Mouse (Mus musculus): ENCODE results near the gene Ankle1. TPM values are rescaled to one million over a fixed set of nuclear protein-coding genes. Genes with fewer than 3 reads are reported as not detected.

The Ankle1 gene
- total RNA-seq, 1 experiment from 2014 or later, result 9.0 TPM

DNA sequence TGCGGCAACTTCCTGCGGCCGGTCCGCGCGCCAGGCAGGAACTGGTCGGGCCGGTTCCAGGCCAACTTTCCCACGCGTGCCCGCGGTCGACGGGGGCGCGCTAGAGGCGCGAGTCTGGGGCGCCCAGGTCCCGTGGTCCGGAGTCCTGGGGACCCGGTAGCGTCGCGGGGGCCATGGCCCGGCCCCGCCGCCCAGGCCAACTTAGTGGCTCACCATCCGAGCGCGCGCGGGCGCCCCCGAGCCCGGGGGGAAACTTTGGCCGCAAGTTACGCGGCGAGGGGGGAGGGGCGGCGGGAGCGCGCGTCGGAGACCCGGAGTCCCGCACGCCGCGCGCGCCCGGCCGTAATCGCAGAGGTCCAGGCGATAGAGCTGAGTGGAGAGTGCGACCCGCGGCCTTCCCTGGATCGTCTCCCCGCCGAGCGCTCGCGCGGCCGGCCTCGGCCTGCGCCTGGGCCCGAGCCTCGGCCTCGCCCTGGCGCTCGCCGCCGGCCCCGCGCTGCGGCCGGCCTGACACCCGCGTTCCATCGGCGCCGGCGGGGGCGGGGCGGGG is 24.3 kb upstream of the Ankle1 start, which contains the start of gene Nr2f6:
Gene Nr2f6, minus strand, starts transcription at position 540 of the 550 bp plus-strand sequence.
- 0 out of 2 replicates have a peak, but pooled peaks have one; percentile 1 for ATAC-seq (replicated peaks; ENCODE audit: low read depth, poor library complexity, severe bottlenecking)

- ATAC-seq (replicated peaks; ENCODE audit: low read depth, poor library complexity, severe bottlenecking), result peak; percentile 64
Observed at GRCm38 (mm10) chr8:71381971-71382961, 23.5 kb upstream of the Ankle1 start.

- ATAC-seq (replicated peaks; ENCODE audit: low read depth, poor library complexity, severe bottlenecking), result no peak
Observed at GRCm38 (mm10) chr8:71383396-71383795, 22.4 kb upstream of the Ankle1 start.

DNA sequence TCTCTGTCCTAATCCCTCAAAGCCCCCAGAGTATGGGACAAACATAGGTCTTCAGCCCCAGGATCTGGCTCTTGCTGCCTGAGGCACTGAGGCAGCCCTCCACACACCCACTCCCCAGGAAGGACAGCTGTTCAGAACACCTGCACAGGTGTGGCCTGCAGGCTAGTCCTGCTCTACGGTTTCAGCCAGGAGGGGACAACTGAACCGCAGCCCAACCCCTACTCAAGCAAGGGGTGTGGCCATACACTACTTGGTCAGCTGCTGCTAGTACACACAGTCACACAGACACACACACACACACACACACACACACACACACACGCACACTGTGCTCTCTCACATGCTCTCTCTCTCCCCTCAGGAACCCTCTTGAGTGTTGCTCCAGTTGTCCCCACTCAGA is 21.9 kb upstream of the Ankle1 start:
- ATAC-seq (replicated peaks; ENCODE audit: low read depth, poor library complexity, severe bottlenecking), result no peak

DNA sequence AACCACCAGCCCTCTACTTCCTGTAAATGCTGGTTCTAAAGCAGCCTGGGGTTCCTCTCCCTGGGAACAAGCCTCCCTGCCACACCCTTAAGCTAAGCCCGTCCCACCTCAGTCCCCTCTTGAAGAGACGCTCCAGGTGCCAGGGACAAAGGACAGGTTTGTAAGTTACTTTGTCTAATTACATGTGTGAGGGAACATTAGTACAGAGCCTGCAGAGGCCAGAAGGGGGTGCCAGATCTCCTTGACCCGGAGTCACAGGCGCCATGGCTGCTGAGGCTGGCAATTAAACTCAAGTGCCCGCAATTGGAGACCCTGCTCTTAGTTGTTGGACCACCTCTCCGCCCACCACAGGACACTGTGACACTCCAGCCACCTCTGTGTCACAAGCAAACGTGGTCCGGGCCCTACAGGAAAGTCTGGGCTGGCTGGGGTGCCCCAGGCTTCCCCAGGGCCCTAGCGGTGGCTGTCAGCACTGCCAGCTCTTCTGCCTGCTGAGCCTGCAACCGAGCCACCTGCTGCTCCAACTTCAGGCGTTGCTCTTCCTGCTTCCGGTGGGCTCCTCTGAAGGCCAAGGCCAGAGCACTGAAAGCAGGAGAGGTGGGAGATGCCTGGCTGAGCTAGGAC is 20.5 kb upstream of the Ankle1 start:
- ATAC-seq (replicated peaks; ENCODE audit: low read depth, poor library complexity, severe bottlenecking), result no peak

DNA sequence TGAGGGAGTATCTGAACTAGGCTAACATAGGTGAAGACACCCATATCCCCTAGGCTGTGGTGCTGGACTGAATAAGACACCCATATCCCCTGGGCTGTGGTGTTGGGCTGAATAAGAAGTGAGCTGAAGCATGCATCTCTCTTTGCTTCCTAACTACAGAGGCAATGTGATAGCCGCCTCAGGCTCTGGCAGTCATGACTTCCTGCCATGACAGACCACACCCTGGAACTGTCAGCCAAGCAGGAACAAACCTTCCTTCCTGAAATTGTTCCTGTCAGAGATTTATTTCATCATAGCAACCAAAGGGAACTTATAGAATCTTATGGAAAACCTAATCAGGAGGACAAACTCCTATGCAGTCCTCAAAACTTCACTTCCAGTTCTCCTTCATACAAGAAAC is 17.5 kb upstream of the Ankle1 start:
- ATAC-seq (replicated peaks; ENCODE audit: low read depth, poor library complexity, severe bottlenecking), result no peak

- no peak for ATAC-seq (replicated peaks; ENCODE audit: low read depth, poor library complexity, severe bottlenecking)
Observed at GRCm38 (mm10) chr8:71391696-71392095, 14.1 kb upstream of the Ankle1 start.

GRCm38 (mm10) chr8:71392391-71392790 is 13.4 kb upstream of the Ankle1 start:
- ATAC-seq (replicated peaks; ENCODE audit: low read depth, poor library complexity, severe bottlenecking), result no peak

GRCm38 (mm10) chr8:71392871-71393270 is 12.9 kb upstream of the Ankle1 start:
- no peak for ATAC-seq (replicated peaks; ENCODE audit: low read depth, poor library complexity, severe bottlenecking)

GRCm38 (mm10) chr8:71394481-71394880 is 11.3 kb upstream of the Ankle1 start:
- ATAC-seq (replicated peaks; ENCODE audit: low read depth, poor library complexity, severe bottlenecking), result no peak

GRCm38 (mm10) chr8:71395071-71395470 is 10.7 kb upstream of the Ankle1 start:
- no peak for ATAC-seq (replicated peaks; ENCODE audit: low read depth, poor library complexity, severe bottlenecking)

GRCm38 (mm10) chr8:71395629-71396028 is 10.2 kb upstream of the Ankle1 start, which contains the start of gene Ushbp1:
Ushbp1 (minus strand) TSS chr8:71395802.
- ATAC-seq (replicated peaks; ENCODE audit: low read depth, poor library complexity, severe bottlenecking), result no peak

- peak; percentile 99 for ATAC-seq (replicated peaks; ENCODE audit: low read depth, poor library complexity, severe bottlenecking)
Observed at GRCm38 (mm10) chr8:71396639-71397305, 9.0 kb upstream of the Ankle1 start, which contains the start of gene Babam1. Babam1 (plus strand) TSS chr8:71396861.

DNA sequence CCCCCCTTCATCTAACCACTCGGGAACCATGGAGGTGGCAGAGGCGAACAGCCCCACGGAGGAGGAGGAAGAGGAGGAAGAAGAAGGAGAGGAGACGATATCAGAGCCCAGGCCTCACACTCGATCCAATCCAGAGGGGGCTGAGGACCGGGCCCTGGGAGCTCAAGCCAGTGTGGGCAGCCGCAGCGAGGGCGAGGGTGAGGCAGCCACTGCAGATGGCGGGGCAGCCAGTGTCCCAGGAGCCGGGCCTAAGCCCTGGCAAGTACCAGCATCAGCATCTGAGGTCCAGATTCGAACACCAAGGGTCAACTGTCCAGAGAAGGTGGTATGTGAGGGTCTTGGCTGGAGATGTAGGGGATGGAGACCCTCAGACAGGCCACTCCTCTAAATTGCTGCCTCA is 8.1 kb upstream of the Ankle1 start:
- ATAC-seq (replicated peaks; ENCODE audit: low read depth, poor library complexity, severe bottlenecking), result no peak

DNA sequence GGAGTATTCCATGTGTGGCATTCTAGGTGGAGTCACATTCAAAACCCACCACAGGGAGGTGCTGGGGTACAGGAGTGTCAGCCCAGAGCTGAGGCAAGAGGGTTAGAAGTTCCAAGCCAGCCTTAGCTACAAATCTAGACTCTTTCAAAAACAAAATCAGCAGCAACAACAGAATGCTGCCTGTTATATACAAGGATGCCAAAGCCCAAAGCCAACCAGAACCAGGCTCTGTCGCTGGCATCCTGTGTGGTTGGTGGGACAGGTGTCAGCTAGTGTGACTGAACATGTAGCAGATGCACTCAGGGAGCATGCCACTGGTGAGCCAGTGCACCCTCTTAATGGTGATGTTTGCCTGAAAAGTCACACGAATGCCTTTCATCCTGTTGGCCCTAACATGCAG is 5.0 kb upstream of the Ankle1 start:
- no peak for ATAC-seq (replicated peaks; ENCODE audit: low read depth, poor library complexity, severe bottlenecking)

- no peak for ATAC-seq (replicated peaks; ENCODE audit: low read depth, poor library complexity, severe bottlenecking)
Observed at GRCm38 (mm10) chr8:71401454-71401853, 4.4 kb upstream of the Ankle1 start.

- no peak for ATAC-seq (replicated peaks; ENCODE audit: low read depth, poor library complexity, severe bottlenecking)
Observed at GRCm38 (mm10) chr8:71402446-71402964, 3.3 kb upstream of the Ankle1 start.

DNA sequence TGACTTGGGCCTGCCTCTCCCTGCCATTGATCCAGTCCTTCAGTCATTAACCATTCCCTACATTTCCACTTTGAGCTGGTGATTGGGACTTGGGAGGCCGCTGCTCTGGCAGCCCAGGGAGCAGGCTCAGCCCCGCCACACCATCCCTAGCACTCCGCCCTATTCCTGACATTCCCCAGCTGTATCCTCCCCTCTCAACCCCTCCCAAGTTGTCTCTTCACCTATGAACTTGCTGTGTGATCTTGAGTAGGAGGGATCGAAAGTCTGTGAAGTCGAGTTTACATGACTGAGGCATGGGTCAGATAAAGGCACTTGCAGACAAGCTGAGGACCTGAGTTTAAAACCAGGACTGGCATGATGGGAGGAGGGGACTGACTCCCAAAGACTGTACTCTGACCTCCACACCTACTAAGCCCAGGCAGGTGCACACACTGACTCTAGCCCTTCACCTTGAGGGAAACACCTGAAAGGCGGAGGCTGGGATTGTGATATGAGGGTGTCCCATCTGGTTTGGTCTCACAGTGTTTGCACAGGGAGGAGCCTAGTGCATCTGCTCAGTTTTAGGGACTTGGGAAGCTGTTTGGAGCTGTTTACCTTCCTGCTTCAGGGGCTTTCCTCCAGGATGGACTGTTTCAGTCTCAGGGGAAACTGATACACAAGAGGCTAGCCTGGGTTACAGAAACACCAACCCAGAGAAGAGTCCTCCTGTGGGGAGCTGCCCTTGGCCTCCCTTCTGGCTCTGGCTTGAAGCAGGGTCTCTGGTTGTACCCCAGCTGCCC is 2.5 kb upstream of the Ankle1 start:
- no peak for ATAC-seq (replicated peaks; ENCODE audit: low read depth, poor library complexity, severe bottlenecking)

DNA sequence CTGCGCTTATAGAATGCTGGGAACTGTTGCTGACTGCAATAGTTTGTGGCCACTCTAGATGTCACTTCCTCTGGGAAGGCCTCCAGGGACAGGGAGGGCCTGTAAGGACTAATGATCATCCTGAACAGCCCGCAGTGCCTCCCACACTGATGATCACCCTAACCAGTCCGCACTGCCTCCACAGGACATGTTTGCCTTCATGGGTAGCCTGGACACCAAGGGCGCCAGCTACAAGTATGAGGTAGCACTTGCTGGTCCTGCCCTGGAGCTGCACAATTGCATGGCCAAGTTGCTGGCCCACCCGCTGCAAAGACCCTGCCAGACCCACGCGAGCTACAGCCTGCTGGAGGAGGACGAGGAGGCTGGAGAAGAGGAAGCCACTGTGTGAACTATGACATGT is 1.8 kb upstream of the Ankle1 start:
- ATAC-seq (replicated peaks; ENCODE audit: low read depth, poor library complexity, severe bottlenecking), result no peak

All from common myeloid progenitor, adult 5-6 weeks (primary cell).